Mouse (Mus musculus) spleen, adult 2 months (tissue): ENCODE data around the gene Klf16.

ENCODE experiments used
- CTCF ChIP-seq: fragments of 200-500 bp; IDR thresholded peaks from 2 replicates; pipeline ENCODE4 v1.5.1; 2011; ENCODE audit warnings: mild to moderate bottlenecking, inconsistent platforms; ENCODE audit not compliant: insufficient read depth, insufficient read length, insufficient replicate concordance; ENCODE audit errors: extremely low read depth
- POLR2A ChIP-seq: fragments of 200-500 bp; IDR thresholded peaks from 2 replicates; pipeline ENCODE4 v1.6.1; 2011; ENCODE audit warnings: low read depth, low read length, inconsistent platforms

DNA sequence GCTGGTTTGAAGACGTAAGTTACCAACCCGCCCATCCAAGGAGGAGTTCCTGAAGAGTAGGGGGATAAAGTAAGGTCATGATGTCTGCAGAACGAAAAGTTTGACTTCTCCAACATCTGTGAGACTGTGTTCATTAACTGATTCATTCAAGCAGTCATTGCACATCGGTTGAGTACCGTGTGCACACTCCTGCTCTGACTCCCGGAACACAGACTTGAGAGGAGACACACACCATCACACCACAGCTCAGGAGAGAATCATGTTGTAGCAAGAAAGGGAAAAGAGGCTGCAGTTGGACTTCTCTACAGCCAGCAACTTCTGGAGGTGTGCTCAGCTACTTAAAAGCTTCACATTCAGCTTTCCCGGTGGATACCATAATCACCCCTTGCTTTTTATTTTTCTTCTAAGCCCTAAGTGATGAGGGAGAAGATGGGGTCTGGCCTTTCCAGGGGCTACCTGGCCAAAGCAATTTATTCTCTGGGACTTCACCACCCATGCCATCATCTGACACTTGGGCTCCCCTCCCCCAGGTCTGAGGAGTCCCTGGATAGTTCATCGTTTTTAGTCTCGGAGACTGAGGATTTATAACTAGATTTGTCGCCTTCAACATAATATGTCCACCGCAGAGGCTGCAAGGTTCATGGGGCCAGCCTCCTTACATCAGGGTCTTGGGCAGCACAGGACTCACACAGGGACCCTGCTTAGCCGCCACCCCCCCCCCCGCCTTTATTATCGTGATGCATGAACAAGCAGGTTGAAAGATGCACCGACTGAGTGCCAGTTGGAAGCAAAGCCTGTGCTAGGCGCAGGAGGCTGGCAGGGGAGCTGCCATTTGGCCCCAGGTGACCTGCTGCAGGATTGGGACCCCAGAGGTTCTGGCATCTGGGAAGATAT lies 43.9 kb upstream of the Klf16 start:
- TF ChIP-seq POLR2A: no peak
- no peak for TF ChIP-seq CTCF
